Mouse (Mus musculus): Measurements from ENCODE around the gene Pde11a. TPM values are rescaled to one million over a fixed set of nuclear protein-coding genes. Genes with fewer than 3 reads are reported as not detected.

Pde11a gene
- polyA plus RNA-seq, 1 experiment from 2014 or later: 0.36 TPM

GRCm38 (mm10) chr2:75964051-75964450 lies 374.5 kb downstream of the Pde11a start:
- no peaks in the 10 kb centered on the region for H3K9me3 ChIP-seq (ENCODE audit: control insufficient read depth, low read length)
- no peaks in the 10 kb centered on the region for H3K36me3 ChIP-seq (ENCODE audit: control insufficient read depth, insufficient read depth, low read length)
- DNase-seq (ENCODE audit: low spot score): no peak
- H3K27me3 ChIP-seq (ENCODE audit: control insufficient read depth, insufficient read depth, low read length): no peaks in the 10 kb centered on the region; the same call in 1 of the 2 replicates
- H3K4me2 ChIP-seq (replicated peaks; ENCODE audit: low read depth, low read length): no peak overlapping the region
- H3K4me1 ChIP-seq (replicated peaks; ENCODE audit: control insufficient read depth, insufficient read depth, low read length): peaks cover 3% of the 10 kb centered on the region; the same call in 1 of the 2 replicates
- ATAC-seq (ENCODE audit: low FRiP score): no peak
- no peak overlapping the region for H3K27ac ChIP-seq (ENCODE audit: low read depth, low read length)
- no peak overlapping the region for H3K9ac ChIP-seq (ENCODE audit: low read depth, low read length)
- no peak overlapping the region for H3K4me3 ChIP-seq (ENCODE audit: low read depth, low read length)
- 80% methylated on average over 5 of the region's 5 CpGs for WGBS

- Histone ChIP-seq H3K4me3 (ENCODE audit: low read depth, low read length) (no peak overlapping the region), H3K4me1 (replicated peaks; ENCODE audit: control insufficient read depth, insufficient read depth, low read length) (peaks cover 3% of the 10 kb centered on the region; the same call in 1 of the 2 replicates), H3K27ac (ENCODE audit: low read depth, low read length) (no peak overlapping the region), H3K9me3 (ENCODE audit: control insufficient read depth, low read length) (no peaks in the 10 kb centered on the region), H3K27me3 (ENCODE audit: control insufficient read depth, insufficient read depth, low read length) (no peaks in the 10 kb centered on the region; the same call in 1 of the 2 replicates), H3K36me3 (ENCODE audit: control insufficient read depth, insufficient read depth, low read length) (no peaks in the 10 kb centered on the region), H3K9ac (ENCODE audit: low read depth, low read length) (no peak overlapping the region), H3K4me2 (replicated peaks; ENCODE audit: low read depth, low read length) (no peak overlapping the region)
- no peak for ATAC-seq (ENCODE audit: low FRiP score)
- DNase-seq (ENCODE audit: low spot score): no peak
- 66% methylated on average over 10 of the region's 10 CpGs for WGBS
Observed at GRCm38 (mm10) chr2:75963211-75963840, 375.2 kb downstream of the Pde11a start.

DNA sequence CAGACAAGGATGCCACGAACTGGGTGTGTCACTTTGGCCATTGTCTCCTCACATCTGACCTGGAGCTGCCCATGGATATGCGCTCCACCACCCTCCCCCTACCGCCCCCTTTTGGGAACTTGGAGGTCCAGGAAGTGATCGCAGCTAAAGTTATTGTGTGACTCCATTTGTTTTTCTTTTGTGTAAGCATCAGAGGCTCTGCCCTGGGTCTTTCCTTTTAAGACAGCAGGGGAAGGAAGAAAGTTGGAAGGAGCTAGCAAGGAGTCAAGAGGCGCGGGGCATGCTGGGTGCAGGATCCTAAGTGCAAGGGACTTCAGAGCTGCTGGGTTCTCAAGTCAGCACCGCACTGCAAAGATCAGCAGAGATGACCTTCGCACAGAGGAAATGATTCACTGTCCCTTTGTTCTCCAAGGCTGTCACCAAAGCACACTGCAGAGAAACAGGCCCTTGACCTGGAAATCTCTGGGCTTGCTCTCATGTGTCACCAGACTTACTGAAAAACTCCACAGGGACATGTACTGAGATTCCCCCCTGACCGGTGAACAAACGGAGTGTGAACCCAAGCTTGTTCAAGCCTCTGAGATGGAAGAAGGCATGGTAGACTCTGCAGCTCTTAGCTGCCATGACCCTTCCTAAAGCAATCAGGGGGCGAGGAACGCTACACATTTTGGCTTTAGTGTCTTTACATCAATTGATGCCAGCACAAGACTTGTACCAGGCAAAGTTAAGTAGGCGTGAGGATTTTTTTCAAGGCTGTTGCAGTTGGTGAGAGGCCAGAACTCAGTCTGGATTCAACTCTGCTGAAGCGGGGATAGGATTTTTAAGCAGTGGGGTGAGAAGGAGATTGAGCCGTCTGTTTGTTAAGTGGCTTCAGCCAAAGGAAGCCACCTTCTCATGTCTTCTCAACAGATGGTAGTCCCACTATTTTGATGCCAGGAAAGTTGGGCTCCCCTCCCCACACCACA lies 377.9 kb downstream of the Pde11a start:
- Histone ChIP-seq H3K4me2 (replicated peaks; ENCODE audit: low read depth, low read length) (peak overlapping the region; percentile 13), H3K9ac (ENCODE audit: low read depth, low read length) (no peak overlapping the region), H3K4me1 (replicated peaks; ENCODE audit: control insufficient read depth, insufficient read depth, low read length) (peaks cover 3% of the 10 kb centered on the region; the same call in 1 of the 2 replicates), H3K4me3 (ENCODE audit: low read depth, low read length) (no peak overlapping the region), H3K27ac (ENCODE audit: low read depth, low read length) (no peak overlapping the region), H3K9me3 (ENCODE audit: control insufficient read depth, low read length) (no peaks in the 10 kb centered on the region), H3K36me3 (ENCODE audit: control insufficient read depth, insufficient read depth, low read length) (no peaks in the 10 kb centered on the region), H3K27me3 (ENCODE audit: control insufficient read depth, insufficient read depth, low read length) (no peaks in the 10 kb centered on the region; the same call in 1 of the 2 replicates)
- ATAC-seq (ENCODE audit: low FRiP score) (peak; percentile 45; the same call in 1 of the 2 replicates), DNase-seq (ENCODE audit: low spot score) (peak; percentile 5)
- WGBS: 47% methylated on average over 15 of the region's 15 CpGs

DNA sequence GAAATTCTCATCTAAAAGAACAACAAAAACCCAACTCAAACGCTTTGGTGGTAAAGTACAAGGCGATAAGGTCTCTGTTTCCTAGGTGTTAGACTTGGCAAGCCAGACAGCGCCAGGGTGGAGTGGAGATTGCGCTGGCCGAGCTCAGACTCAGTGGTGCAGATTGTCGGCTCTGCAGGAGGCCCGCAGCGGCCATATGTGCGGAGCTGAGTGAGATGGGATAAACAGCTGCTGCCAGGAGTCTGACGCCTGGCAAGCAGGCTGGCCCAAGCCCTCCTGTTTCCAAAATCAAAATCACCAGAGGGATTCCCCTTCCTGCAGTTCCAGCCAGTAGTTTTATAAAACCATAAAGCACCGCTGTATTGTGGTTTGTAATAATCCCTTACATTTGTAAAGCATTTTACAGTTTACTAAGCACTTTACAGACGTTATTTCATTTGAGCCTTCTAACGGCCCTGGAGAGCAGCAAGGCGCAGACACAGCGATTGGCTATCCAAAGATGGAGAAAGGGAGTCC lies 378.7 kb downstream of the Pde11a start:
- no peaks in the 10 kb centered on the region for H3K9me3 ChIP-seq (ENCODE audit: control insufficient read depth, low read length)
- peak overlapping the region; percentile 17 for H3K4me2 ChIP-seq (replicated peaks; ENCODE audit: low read depth, low read length)
- WGBS: 15% methylated on average over 15 of the region's 15 CpGs
- peaks cover 3% of the 10 kb centered on the region; the same call in 1 of the 2 replicates for H3K4me1 ChIP-seq (replicated peaks; ENCODE audit: control insufficient read depth, insufficient read depth, low read length)
- peak; percentile 43; the same call in 1 of the 2 replicates for ATAC-seq (ENCODE audit: low FRiP score)
- H3K4me3 ChIP-seq (ENCODE audit: low read depth, low read length): no peak overlapping the region
- H3K9ac ChIP-seq (ENCODE audit: low read depth, low read length): no peak overlapping the region
- DNase-seq (ENCODE audit: low spot score): peak; percentile 60
- H3K36me3 ChIP-seq (ENCODE audit: control insufficient read depth, insufficient read depth, low read length): no peaks in the 10 kb centered on the region
- H3K27ac ChIP-seq (ENCODE audit: low read depth, low read length): no peak overlapping the region
- no peaks in the 10 kb centered on the region; the same call in 1 of the 2 replicates for H3K27me3 ChIP-seq (ENCODE audit: control insufficient read depth, insufficient read depth, low read length)

DNA sequence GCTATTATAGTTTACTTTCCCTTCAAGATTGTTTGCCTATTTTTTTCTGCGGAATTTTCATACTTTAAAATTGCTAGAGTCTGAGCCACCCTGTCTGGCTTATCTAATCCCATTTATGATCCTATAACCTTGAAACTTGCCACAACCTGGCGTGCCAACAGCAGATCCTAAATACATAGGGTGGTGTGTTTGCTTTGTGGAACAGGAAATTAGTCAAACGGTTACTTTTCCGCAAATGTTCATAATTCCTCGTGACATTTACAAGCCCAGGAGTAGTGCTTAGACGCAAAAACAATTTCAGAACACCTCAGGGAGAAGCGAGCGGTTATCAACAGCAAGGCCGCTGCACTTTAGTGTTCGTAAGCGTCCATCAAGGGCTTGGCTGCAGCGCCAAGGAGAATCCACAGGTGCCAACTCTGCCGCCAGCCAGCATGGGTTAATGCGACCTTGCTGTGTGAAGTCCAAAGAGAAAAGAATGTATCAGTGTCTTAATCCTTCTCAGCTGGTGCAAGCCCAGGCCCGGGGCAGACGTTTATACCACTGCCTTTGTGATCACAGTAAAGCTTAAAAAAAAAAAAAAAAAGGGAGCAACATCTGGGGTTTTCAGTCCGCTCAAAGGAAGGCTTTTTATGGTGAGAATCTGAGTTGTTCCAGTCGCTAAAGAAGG lies 379.3 kb downstream of the Pde11a start:
- no peaks in the 10 kb centered on the region for H3K9me3 ChIP-seq (ENCODE audit: control insufficient read depth, low read length)
- DNase-seq (ENCODE audit: low spot score) (peak; percentile 38), ATAC-seq (ENCODE audit: low FRiP score) (no peak)
- H3K27ac ChIP-seq (ENCODE audit: low read depth, low read length): no peak overlapping the region
- WGBS: 44% methylated on average over 18 of the region's 18 CpGs
- no peak overlapping the region for H3K4me3 ChIP-seq (ENCODE audit: low read depth, low read length)
- peaks cover 3% of the 10 kb centered on the region; the same call in 1 of the 2 replicates for H3K4me1 ChIP-seq (replicated peaks; ENCODE audit: control insufficient read depth, insufficient read depth, low read length)
- H3K36me3 ChIP-seq (ENCODE audit: control insufficient read depth, insufficient read depth, low read length): no peaks in the 10 kb centered on the region
- peak overlapping the region; percentile 17; the same call in 1 of the 2 replicates for H3K4me2 ChIP-seq (replicated peaks; ENCODE audit: low read depth, low read length)
- H3K9ac ChIP-seq (ENCODE audit: low read depth, low read length): no peak overlapping the region
- no peaks in the 10 kb centered on the region; the same call in 1 of the 2 replicates for H3K27me3 ChIP-seq (ENCODE audit: control insufficient read depth, insufficient read depth, low read length)

GRCm38 (mm10) chr2:75955709-75956108 lies 382.9 kb downstream of the Pde11a start:
- Histone ChIP-seq H3K4me3 (ENCODE audit: low read depth, low read length) (no peak overlapping the region), H3K4me2 (replicated peaks; ENCODE audit: low read depth, low read length) (no peak overlapping the region), H3K36me3 (ENCODE audit: control insufficient read depth, insufficient read depth, low read length) (no peaks in the 10 kb centered on the region), H3K9ac (ENCODE audit: low read depth, low read length) (no peak overlapping the region), H3K4me1 (replicated peaks; ENCODE audit: control insufficient read depth, insufficient read depth, low read length) (peaks cover 3% of the 10 kb centered on the region; the same call in 1 of the 2 replicates), H3K27me3 (ENCODE audit: control insufficient read depth, insufficient read depth, low read length) (no peaks in the 10 kb centered on the region), H3K9me3 (ENCODE audit: control insufficient read depth, low read length) (no peaks in the 10 kb centered on the region), H3K27ac (ENCODE audit: low read depth, low read length) (no peak overlapping the region)
- 57% methylated on average over 14 of the region's 14 CpGs for WGBS
- ATAC-seq (ENCODE audit: low FRiP score) (no peak), DNase-seq (ENCODE audit: low spot score) (no peak)

GRCm38 (mm10) chr2:75953320-75953719 lies 385.3 kb downstream of the Pde11a start:
- H3K27me3 ChIP-seq (ENCODE audit: control insufficient read depth, insufficient read depth, low read length): no peaks in the 10 kb centered on the region
- H3K36me3 ChIP-seq (ENCODE audit: control insufficient read depth, insufficient read depth, low read length): no peaks in the 10 kb centered on the region
- 91% methylated on average over 5 of the region's 5 CpGs for WGBS
- no peak for ATAC-seq (ENCODE audit: low FRiP score)
- no peak overlapping the region for H3K4me2 ChIP-seq (replicated peaks; ENCODE audit: low read depth, low read length)
- no peak for DNase-seq (ENCODE audit: low spot score)
- H3K9ac ChIP-seq (ENCODE audit: low read depth, low read length): no peak overlapping the region
- H3K4me3 ChIP-seq (ENCODE audit: low read depth, low read length): no peak overlapping the region
- H3K9me3 ChIP-seq (ENCODE audit: control insufficient read depth, low read length): no peaks in the 10 kb centered on the region
- H3K27ac ChIP-seq (ENCODE audit: low read depth, low read length): no peak overlapping the region
- no peaks in the 10 kb centered on the region for H3K4me1 ChIP-seq (replicated peaks; ENCODE audit: control insufficient read depth, insufficient read depth, low read length)

- no peak overlapping the region for H3K27ac ChIP-seq (ENCODE audit: low read depth, low read length)
- DNase-seq (ENCODE audit: low spot score) (no peak), ATAC-seq (ENCODE audit: low FRiP score) (no peak)
- no peak overlapping the region for H3K4me2 ChIP-seq (replicated peaks; ENCODE audit: low read depth, low read length)
- H3K27me3 ChIP-seq (ENCODE audit: control insufficient read depth, insufficient read depth, low read length): no peaks in the 10 kb centered on the region
- no peaks in the 10 kb centered on the region for H3K36me3 ChIP-seq (ENCODE audit: control insufficient read depth, insufficient read depth, low read length)
- no peaks in the 10 kb centered on the region for H3K9me3 ChIP-seq (ENCODE audit: control insufficient read depth, low read length)
- no peaks in the 10 kb centered on the region for H3K4me1 ChIP-seq (replicated peaks; ENCODE audit: control insufficient read depth, insufficient read depth, low read length)
- H3K4me3 ChIP-seq (ENCODE audit: low read depth, low read length): no peak overlapping the region
- 86% methylated on average over 8 of the region's 8 CpGs for WGBS
- H3K9ac ChIP-seq (ENCODE audit: low read depth, low read length): no peak overlapping the region
Observed at GRCm38 (mm10) chr2:75950685-75951084, 387.9 kb downstream of the Pde11a start.

All from hindbrain, embryonic 11.5 days (tissue).